Mouse (Mus musculus): ENCODE measurements at regions not wholly inside any gene's neighbourhood (a gene's known extent, or its start where the extent isn't known, plus 50 kb on each side); places are given as distances from the start of the nearest gene placed in this dataset.
"Not testable (repeated sequence)": the region's sequence is repeated elsewhere in the genome, so short reads cannot be mapped to it uniquely, and the experiment has no call there.

DNA sequence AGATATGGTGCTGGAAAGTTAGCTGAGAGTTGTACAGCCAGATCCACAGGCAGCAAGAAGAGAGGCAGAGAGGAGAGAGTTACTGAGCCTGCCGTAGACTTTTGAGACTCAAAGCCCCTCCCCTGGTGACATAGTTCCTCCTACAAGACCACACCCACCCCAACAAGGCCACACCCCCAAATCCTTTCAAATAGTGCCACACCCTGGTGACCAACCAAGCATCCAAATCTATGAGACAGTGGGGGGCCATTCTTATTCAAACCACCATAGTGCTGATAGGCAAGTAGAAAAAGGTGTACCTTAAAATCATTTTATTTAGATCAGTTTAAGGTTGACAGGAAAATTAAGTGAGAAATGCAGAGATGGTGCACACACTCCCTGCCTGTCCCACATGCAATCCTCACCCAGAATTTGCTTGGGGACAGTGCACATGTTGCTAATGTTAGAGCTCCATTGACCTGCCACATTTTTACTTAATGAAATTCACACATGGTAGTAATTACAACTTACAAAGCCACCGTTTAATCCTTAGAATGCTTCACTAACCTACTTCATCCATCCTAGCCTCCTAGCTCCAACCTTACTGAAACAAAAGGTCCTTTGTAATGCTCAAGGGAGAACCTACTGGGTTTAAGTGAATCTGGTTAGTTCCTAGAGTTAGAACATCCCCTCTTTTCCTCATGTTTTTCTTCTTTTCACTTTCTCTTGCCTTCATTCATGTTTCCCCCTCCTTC lies 86.5 kb downstream of the Phlda1 start:
- no peak for DNase-seq (ENCODE audit: low spot score)

DNA sequence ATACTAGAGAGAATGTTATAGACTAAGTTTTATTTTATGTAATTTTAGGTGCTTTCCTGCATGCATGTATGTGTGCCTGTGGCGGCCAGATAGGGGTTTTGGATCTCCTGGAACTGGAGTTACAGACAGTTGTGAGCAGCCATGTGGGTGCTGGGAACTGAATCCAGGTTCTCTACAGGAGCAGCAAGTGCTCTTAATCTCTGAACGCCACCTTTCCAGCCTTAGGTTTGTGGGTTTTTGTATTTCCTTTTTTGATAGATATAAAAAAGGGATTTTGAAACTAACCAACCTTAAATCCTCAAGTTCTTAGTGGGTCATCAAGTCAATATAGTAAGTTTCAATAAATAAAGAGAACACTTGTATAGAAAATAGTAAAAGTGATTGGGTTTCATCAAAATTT lies 87.2 kb downstream of the Phlda1 start:
- DNase-seq (ENCODE audit: low spot score): no peak

DNA sequence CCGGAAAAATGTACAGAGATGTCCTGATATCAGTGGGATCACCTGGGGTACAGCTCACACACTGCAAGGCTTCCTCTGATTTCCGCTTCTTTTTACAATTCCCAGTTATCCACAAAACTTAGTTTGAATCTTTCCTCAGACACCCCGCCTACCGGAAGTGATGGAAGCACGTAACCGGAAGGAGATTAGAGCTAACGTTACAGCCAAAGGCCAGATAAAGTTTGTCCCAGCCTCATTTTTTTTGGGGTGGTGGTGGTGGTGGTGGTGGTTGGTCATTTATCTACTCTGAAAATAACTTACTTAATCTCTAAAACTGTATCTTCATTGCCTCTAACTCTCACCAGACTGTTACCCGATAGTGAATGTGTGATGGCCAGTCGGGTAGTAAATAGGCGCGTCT lies 88.1 kb downstream of the Phlda1 start:
- DNase-seq (ENCODE audit: low spot score): no peak

DNA sequence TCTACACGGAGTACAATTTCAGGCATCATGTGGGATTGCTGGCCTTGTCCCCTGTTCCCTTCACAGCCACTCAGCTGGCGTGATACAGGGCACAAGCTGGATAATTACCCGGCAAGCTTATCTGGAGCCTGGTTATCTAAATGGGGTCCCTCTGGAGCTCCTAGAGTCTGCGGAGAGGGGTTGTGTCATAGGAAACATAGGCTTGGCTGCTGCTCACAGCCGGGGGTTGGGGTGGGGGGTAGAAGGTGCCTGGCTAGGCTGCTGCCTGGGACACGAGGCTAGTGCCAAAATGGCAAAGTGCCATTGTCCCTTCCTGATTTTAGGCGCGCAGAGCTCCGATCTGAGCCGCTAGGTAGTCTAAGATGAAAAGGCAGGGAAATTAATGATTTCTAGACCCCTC lies 88.6 kb downstream of the Phlda1 start:
- DNase-seq (ENCODE audit: low spot score): peak; percentile 19

DNA sequence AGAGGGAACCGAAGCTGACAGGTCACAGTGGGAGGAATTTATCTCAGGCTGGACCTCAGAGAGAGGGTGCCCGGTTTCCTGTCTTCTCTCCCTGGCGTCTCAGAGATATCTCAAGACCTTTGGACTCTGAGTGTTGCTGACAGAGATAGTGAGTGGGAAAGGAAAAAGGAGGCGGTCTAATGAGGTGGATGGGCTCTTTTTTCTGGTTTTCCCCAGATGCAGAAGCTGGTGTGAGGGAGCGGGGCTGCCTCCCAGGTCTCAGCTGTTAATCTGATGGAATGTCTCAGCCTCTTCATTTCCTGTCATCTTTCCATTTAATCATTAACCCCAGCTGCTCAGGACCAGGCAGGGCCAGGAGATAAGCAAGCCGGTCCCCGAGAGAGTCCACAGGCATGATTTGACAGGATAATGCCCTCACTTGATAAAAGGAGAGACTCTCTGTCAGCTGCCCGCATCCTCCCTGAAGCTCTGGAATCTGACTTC lies 89.5 kb downstream of the Phlda1 start:
- DNase-seq (ENCODE audit: low spot score): no peak

DNA sequence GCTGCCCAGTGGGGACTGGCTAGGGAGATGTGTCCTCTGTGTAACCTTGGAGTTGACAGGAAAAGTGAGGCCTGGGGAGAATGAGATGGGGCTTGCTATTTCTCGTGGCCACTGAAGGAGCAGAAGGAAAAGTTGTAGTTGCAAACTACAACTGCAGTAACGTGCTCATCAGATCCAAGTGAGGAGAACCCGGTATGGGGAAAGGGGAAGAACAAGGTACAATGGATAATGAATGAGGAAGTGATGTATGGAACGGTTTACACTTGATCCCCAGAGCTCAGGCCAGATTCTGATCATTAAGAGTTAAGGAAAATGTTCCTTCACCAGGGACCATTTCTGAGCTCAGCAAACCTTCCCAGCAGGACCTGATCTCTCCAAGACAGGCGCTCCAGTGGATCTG lies 92.6 kb downstream of the Phlda1 start:
- no peak for DNase-seq (ENCODE audit: low spot score)

DNA sequence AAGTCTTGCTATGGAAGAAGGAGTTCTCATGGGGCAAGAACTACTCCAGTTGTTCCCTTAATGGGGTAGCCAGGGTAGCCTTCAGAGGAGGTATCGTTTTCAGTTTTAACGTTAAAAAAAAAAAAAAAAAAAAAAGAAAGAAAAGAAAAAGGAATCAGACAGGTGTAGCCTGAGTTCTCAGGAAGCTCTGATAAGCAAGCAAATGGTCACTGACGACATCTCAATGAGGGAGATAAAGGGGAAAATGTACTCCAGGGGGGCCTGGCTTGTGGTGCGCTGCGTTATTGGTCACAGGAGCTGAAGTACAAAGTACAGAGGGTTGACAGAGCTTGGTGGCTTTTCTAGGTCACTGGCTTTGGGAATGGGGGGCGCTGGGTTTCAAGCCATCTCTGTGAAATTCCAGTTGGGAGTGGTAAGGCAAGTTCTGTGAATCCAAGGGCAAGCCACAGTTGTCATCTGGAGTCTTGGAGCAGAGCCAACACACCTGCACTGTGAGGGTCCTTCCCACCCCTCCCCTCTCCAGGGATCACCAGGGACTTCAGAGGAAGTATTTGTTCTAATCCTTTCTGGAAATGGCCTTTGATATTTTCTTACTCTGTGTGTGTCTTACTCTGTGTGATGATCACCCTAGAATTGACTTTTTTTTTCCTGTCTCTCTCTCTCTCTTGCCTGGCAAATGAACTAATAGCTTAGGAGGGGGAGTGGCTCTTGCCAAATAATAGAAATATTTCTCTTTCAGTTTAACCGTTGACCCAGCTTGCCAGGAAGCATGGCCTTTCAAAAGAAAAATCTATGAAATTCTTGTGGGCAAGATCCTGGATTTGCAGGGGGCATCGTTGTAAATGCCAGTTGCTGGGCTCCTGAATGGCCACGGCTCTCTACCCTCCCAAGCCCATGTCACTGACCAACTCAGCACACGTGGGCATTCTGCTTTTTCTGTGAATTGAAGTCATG lies 93.5 kb downstream of the Phlda1 start:
- DNase-seq (ENCODE audit: low spot score): no peak

DNA sequence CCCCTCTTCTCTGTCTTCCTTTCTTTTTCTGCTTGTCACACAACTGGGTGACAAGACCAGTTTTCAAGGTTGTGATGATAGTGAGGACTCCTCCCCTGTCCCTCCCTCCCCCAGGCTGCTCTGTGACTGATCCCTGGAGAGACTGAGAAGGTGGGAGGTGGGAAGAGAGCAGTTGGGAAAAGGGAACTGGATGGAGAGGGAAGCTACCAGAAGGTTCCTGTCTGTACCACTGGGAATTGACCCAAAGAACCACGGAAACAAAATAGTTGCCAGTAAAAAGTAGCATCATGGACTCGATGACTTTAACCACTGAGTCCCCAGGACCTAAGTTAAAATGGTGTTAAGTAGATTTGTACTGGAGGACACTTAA lies 94.2 kb downstream of the Phlda1 start:
- no peak for DNase-seq (ENCODE audit: low spot score)

DNA sequence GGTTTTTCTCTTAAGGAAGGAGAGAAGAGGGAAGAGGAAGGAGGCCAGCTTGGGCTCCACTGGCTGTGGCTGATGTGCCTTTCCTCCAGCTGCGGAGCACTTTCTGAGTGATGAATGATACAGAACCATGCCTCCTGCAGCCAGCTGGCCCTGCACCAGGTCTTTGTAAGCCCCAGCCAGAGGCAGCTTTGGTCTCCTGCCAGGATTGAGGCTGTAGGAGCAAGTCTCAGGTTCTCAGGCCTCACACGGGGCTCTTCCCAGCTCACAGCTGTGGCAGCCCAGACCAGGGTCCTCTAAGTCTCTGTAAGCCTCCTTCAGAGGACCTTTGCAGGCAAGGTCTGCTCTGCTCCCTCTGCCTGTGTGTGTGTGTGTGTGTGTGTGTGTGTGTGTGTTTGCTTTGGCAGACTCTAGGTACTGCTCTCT lies 94.6 kb downstream of the Phlda1 start:
- DNase-seq (ENCODE audit: low spot score): peak; percentile 71

DNA sequence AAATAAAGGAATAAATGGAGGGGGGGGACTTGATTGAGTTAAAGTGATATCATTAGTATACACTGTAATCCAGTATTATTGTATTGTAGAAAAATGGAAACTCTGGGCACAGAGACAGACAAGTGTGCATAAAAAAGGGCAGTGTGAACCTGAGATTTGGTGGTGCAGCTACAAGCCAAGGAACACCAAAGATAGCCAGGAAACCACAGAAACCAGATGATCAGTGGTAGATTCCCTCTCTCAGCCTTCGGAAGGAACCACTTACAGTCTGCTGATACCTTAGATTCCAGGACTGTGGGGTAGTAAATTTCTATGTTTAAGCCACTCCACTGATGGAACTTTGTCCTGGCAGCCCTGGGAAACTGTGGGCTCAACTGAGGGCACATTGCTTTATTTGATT lies 97.1 kb downstream of the Phlda1 start:
- DNase-seq (ENCODE audit: low spot score): no peak

DNA sequence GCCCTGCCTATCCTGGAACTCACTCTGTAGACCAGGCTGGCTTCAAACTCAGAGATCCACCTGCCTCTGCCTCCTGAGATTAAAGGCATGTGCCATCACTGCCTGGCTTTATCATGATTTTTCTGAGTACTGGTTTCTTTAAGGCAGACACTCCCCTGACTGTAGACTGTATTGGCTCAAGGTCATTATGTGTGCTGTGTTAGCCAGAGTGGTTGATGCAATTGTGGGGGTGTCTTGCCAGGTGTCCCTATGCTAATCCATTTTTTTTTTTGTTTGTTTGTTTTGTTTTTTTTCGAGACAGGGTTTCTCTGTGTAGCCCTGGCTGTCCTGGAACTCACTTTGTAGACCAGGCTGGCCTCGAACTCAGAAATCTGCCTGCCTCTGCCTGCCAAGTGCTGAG lies 101.3 kb downstream of the Phlda1 start:
- DNase-seq (ENCODE audit: low spot score): not testable (repeated sequence)

DNA sequence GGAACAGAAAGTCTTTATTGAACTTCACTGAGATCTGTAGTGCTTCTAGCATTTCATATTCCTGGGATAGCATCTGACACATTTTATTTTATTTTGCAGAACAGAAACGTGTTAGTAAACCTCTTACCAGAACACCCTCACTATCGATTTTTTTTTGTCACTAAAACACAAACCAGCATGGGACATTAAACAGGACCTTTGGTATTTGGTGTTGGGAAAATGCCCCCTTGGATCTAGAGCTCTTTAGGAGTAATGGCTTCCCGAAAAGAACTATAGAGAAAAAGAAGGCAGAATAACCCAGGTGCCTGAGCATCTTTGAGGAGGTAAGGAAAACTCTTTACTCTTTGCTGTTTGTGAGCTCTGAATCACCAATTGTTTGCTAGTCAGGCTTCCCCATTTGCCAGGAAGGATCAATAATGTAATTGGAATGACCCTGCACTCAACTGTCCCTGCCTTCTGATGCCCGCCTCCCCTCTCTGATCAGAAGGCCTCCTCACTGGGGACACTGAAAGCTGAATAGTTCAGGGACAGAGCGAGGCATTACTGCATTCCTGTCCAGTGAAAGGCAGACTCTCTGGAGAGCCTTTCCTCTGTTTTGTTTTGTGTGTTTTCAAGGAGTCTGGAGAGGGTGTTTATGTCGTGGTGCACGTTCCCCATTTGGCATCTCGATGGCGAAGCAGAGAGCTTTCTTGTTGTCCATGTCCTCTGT lies 102.5 kb downstream of the Phlda1 start:
- no peak for DNase-seq (ENCODE audit: low spot score)

DNA sequence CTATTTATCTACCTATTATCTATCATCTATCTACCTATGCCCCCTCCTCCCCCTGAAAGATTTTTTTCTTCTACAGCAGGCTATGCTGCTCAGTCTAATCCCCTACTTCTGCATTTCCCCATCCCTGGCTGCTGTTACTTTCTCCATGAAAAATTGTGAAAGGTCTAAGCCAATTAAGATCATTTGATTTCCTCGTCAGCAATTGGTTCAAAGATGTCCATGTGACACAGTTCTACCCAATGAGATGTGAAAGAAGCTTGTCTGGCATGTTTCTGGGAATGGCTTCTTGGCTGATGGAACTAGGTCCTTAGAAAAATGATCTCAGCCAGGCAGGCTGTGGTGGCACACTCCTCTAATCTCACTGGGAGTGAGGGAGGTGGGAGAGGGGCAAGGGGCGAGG lies 103.8 kb downstream of the Phlda1 start:
- DNase-seq (ENCODE audit: low spot score): no peak

DNA sequence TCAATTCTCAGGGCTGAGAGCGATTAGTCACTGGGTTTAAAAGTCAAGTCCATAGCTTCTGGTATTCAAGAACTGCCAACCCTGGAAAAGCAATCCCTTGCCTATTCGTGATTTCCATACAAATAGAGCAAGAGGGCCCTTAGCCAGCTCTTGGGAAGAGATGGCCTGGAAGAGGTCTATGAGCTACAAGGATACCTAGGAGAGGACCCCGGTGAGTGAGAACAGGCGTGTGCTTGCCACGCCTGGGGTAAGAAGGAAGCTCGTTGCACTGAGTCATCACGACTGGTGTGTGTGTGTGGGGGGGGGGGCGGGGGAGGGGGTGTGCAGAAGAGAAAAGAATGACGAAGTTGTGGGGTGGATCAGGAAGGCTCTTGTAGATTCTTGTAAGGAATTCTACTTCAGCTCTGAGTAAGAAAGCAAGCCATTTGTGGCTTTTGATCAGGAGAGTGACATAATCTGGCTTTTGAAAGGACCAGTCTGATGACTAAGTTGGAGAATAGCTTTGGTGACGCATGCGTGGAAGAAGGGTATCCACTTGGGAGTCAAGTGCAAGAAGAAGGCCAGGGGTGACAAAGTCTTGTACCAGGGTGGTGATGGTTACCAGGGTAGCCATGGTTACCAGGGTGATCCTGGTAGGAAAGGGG lies 113.7 kb downstream of the Phlda1 start:
- DNase-seq (ENCODE audit: low spot score): no peak

DNA sequence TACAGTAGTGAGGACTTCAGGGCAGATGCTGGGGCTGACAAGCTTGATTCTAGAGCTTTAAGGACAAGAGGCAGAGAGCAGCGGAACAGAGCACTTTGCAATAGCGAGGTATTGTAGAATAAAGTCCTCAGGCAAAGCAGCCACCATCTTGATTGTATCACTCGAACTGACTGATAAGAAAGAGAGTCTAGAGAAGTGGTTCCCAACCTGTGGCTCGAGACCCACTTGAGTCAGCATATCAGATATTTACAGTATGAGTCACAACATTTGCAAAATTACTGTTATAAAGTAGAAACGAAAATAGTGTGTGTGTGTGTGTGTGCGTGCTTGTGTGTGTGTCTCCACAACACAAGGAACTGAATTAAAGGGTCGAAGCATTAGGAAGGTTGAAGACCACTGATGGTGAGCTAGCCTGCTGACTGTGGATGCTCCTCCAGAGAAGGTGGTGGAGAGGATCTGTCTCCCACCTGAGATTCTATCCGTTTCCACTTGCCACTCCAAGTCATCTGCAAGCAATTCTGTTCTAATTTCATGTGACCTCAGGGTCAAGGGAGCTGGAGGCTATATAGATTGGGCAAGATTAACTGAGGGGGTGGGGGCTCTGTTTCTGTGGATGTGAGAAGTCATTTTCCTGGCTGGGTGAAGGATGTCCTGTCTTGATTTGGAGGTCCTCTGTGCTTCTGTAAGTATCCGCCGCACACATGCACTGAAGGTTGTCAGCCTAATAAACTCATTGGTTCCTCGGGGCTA lies 115.0 kb downstream of the Phlda1 start:
- no peak for DNase-seq (ENCODE audit: low spot score)

DNA sequence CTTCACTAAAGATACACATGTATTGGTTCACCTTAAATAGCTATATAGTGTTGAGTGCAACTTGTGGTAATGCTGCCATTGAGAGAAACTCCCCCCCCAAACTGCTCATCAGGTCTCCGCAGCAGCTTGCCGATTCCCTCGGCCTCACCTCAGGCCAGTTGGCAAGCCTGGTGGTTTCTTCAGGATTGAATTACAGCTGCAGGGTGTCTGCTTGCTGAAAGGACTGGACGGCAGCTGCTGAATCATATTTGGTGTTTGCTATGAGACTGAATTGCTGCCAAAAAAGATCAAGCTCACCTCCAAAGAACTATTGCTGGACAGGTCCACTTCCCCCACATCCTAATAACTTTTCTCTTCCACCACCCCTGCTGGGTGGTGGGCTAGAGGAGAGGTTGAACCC lies 116.7 kb downstream of the Phlda1 start:
- DNase-seq (ENCODE audit: low spot score): no peak

DNA sequence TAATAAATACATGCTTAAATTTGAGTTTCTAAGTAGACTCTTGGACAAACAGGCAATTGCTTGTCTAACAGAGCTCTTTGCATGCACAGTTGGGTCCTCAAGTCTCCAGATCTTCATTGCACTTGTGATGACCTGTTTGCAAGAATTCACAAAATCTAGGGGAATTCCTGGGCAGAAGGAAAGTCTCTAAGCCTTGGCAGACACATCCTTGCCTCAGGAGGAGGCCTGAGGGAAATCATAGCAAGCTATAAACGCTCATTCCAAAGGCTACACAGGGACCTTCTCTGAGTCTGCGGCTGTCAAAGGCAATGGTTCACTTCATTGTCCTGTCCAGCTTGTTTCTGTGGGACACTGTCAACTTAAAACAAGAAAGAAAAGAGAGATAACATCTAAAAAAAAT lies 117.9 kb downstream of the Phlda1 start:
- no peak for DNase-seq (ENCODE audit: low spot score)

DNA sequence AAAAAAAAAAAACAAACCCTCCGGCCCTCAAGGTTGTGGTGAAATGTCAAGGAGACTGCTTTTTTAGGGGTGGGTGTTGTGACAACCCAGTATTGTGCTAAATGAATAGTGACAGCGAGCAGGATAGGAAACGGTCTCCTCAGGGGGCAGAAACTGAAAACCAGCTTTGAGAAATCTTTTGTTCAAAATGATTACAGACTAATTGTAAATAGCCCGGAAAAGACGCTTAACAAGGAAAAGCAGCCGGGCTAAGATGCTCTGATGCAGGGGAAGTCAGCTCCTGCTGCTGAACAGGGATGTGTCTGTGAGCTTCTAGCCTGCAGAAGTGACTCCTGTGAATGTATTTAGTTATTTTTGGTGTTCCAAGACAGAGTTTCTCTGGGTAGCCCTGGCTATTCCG lies 118.5 kb downstream of the Phlda1 start:
- DNase-seq (ENCODE audit: low spot score): no peak

DNA sequence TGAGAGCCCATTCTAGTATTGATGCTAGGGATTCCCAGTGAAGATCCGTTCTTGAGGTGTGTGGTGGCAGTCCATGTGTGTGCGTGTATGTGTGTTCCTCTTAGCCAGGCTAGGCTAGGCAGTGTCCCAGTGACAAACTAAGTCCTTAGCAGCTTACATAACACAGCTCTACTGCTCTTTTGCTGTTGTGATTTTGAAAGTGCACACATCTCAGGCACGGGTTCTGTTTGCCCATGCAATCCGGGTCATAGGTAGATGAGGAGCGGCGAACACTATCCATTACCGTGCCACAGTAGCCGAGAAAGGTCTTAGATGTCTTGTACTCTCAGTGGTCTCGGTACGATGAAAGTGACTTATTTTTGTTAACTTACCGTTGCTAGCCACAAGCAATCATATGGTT lies 119.5 kb downstream of the Phlda1 start:
- no peak for DNase-seq (ENCODE audit: low spot score)

DNA sequence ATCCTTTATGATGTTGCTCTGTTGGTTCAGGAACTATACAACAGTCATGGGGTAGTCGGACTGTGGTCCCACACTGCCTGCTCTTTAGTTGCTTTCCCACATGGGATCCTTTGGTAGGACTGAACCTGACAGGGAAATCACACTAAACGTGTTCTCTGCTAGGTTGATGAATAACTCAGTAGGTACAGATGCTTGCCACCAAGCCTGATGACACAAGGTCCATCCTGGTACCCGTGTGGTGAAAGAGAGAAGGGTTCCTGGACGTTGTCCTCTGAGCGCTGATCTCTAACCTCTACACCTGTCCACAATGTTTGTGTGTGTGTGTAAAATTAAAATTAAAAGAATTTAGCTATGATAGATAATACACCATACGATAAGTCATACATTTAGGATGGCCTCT lies 119.9 kb downstream of the Phlda1 start:
- DNase-seq (ENCODE audit: low spot score): no peak

DNA sequence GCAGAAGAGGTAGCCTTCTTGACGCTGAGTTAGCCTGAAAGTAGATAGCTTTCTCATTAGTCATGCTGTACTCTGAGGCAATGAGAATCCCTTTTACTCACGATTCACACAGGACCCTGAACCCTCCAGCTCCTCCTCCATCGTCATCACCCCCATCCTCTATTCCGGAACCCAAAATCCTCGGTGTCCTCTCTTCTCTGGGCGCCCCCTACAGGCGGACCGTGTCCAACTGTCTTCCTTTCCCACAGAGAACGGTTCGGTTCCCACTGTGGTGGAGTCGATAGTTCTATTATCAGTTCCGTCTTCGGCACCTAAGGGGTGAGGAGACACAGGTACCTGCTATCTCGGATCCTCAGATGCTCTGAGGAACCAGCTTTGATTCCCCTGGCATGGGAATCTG lies 130.2 kb downstream of the Phlda1 start:
- no peak for DNase-seq (ENCODE audit: low spot score)

Measured in testis, postnatal 14 days (tissue).